18 mouse cellular contexts compared by ENCODE assay signal in the genomic region with DNA sequence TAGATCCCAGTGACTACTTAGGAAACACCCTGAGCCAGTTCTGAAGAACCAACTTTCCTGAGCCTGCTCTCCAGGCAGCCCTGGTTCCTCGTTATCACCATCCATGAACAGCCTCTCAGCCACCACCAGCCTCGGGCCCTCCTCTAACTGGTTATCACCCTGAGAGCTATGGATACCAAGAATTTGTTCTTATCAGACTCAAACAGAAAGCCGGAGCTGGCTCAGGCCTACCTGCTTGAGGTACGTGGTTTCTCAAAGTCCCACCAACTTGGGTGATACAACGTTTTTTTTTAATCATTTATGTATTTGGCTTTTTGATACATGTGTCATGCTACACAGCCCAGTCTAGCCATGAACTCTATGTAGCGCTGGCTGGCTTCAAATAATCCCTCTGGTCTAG. TPM values are rescaled to one million over a fixed set of nuclear protein-coding genes. Genes with fewer than 3 reads are reported as not detected.
DNase-seq lines count a peak whose midpoint lies in the region; ATAC-seq and TF ChIP-seq lines count a peak whose summit lies in the region.
"Had no signal": no experiment of that assay in that cellular context is flagged by ENCODE, and none has a peak within 500 bp of the region (broad histone marks: within the 10 kb centered on the region; RNA-seq: fewer than 3 reads in every experiment).

No protein-coding gene starts in this region.

- H3K9me3 ChIP-seq in intestine, embryonic 16.5 days (ENCODE audit: control insufficient read depth, low read length), result no peaks in the 10 kb centered on the region
- H3K9me3 ChIP-seq: embryonic facial prominence, embryonic 13.5 days; hindbrain, embryonic 13.5 days; midbrain, embryonic 13.5 days; neural tube, embryonic 13.5 days had no signal

- no peak overlapping the region for H3K4me3 ChIP-seq in layer of hippocampus, adult 2 months
- H3K4me3 ChIP-seq in intestine, embryonic 16.5 days (ENCODE audit: low read length), result no peak overlapping the region
- H3K4me3 ChIP-seq: embryonic facial prominence, embryonic 13.5 days; hindbrain, embryonic 13.5 days; midbrain, embryonic 13.5 days; neural tube, embryonic 13.5 days had no signal

- no peak overlapping the region for H3K9ac ChIP-seq in intestine, embryonic 16.5 days (ENCODE audit: low read depth, low read length)
- H3K9ac ChIP-seq: embryonic facial prominence, embryonic 13.5 days; hindbrain, embryonic 13.5 days; midbrain, embryonic 13.5 days; neural tube, embryonic 13.5 days had no signal

- no peaks in the 10 kb centered on the region for H3K36me3 ChIP-seq in intestine, embryonic 16.5 days (ENCODE audit: control insufficient read depth, insufficient read depth, low read length)

- TF ChIP-seq CTCF in layer of hippocampus, adult 2 months (conservative IDR thresholded peaks at IDR 0.05), result no peak

- H3K27me3 ChIP-seq in intestine, embryonic 16.5 days (replicated peaks; ENCODE audit: control insufficient read depth, insufficient read depth, low read length), result no peaks in the 10 kb centered on the region
- H3K27me3 ChIP-seq: embryonic facial prominence, embryonic 13.5 days; hindbrain, embryonic 13.5 days; midbrain, embryonic 13.5 days; neural tube, embryonic 13.5 days had no signal

- DNase-seq in layer of hippocampus, adult 2 months (ENCODE audit: low spot score in 2 of 2), result no peak
- DNase-seq in layer of hippocampus, postnatal 10 days (ENCODE audit: low spot score in 2 of 2), result no peak
- DNase-seq in adrenal gland, postnatal 10 days, result no peak
- DNase-seq in testis, postnatal 14 days (ENCODE audit: low spot score), result no peak
- DNase-seq in urinary bladder, adult 18-20 months (ENCODE audit: low spot score in 2 of 2), result no peak
- DNase-seq in right cerebral cortex, adult 2 months (ENCODE audit: low spot score in 2 of 2), result no peak
- DNase-seq: cerebellum, postnatal 10 days; gastrocnemius, postnatal 10 days; kidney, adult 8-10 months; lung, postnatal 10 days had no signal

- 77% methylated on average over 6 of the region's 6 CpGs for WGBS in intestine, embryonic 16.5 days

- peak overlapping the region; percentile 58; the same call in 1 of the 2 replicates for H3K27ac ChIP-seq in layer of hippocampus, adult 2 months
- no peak overlapping the region for H3K27ac ChIP-seq in intestine, embryonic 16.5 days (ENCODE audit: low read length)
- H3K27ac ChIP-seq: embryonic facial prominence, embryonic 13.5 days; hindbrain, embryonic 13.5 days; midbrain, embryonic 13.5 days; neural tube, embryonic 13.5 days had no signal

- peaks cover 8% of the 10 kb centered on the region for H3K4me1 ChIP-seq in intestine, embryonic 16.5 days (ENCODE audit: control insufficient read depth, insufficient read depth, low read length)

- no peak overlapping the region for H3K4me2 ChIP-seq in intestine, embryonic 16.5 days (ENCODE audit: low read depth, low read length)
- H3K4me2 ChIP-seq: embryonic facial prominence, embryonic 13.5 days; hindbrain, embryonic 13.5 days; midbrain, embryonic 13.5 days; neural tube, embryonic 13.5 days had no signal

- peak; percentile 36; the same call in 1 of the 2 replicates for ATAC-seq in intestine, embryonic 16.5 days
- ATAC-seq in megakaryocyte-erythroid progenitor cell, adult 5-6 weeks (replicated peaks; ENCODE audit: low FRiP score, low TSS enrichment, poor library complexity, severe bottlenecking), result peak; percentile 88
- ATAC-seq: activated CD4-positive, CD25-positive, alpha-beta regulatory T cell, adult 4 months; forebrain, embryonic 14.5 days; midbrain, embryonic 13.5 days had no signal

RNA-seq across cellular contexts. Expression of a gene that starts 4.6 kb away (rescaled TPM):
- 10 to 100 TPM; 56.6 to 59.1 TPM for total RNA-seq in layer of hippocampus, adult 2 months (2021)
- total RNA-seq in layer of hippocampus, postnatal 10 days (2021), result 10 to 100 TPM; 70.0 to 75.4 TPM
- 2.9 and 3.7 TPM in 2 replicates for polyA plus RNA-seq in intestine, embryonic 16.5 days (2015; fragmentation: Nextera tagmentation; extraction: Ambion mirVana)
- total RNA-seq in megakaryocyte-erythroid progenitor cell, adult 5-6 weeks (2014; fragmentation: Nextera tagmentation), result 12.6 and 16.9 TPM in 2 replicates
- total RNA-seq in megakaryocyte-erythroid progenitor cell, adult 5-6 weeks (2017), result 25.5 and 31.7 TPM in 2 replicates
- 1 to 10 TPM; 6.7 to 6.8 TPM for total RNA-seq in adrenal gland, postnatal 10 days (2021)

RNA-seq across cellular contexts. Expression of a gene that starts 34.8 kb away (rescaled TPM):
- total RNA-seq in layer of hippocampus, adult 2 months (2021), result 100 to 1,000 TPM; 136 to 146 TPM
- total RNA-seq in layer of hippocampus, postnatal 10 days (2021), result 100 to 1,000 TPM; 130 to 142 TPM
- polyA plus RNA-seq in intestine, embryonic 16.5 days (2015; fragmentation: Nextera tagmentation; extraction: Ambion mirVana), result 15.5 and 16.7 TPM in 2 replicates
- 41.7 and 59.7 TPM in 2 replicates for total RNA-seq in megakaryocyte-erythroid progenitor cell, adult 5-6 weeks (2014; fragmentation: Nextera tagmentation)
- total RNA-seq in megakaryocyte-erythroid progenitor cell, adult 5-6 weeks (2017), result 30.8 and 51.5 TPM in 2 replicates
- 10 to 100 TPM; 39.4 to 54.3 TPM for total RNA-seq in adrenal gland, postnatal 10 days (2021)

RNA-seq across cellular contexts. Expression of a gene that starts 52.9 kb away (rescaled TPM):
- 10 to 100 TPM; 44.3 to 49.9 TPM for total RNA-seq in layer of hippocampus, adult 2 months (2021)
- 10 to 100 TPM; 56.1 to 62.7 TPM for total RNA-seq in layer of hippocampus, postnatal 10 days (2021)
- polyA plus RNA-seq in intestine, embryonic 16.5 days (2015; fragmentation: Nextera tagmentation; extraction: Ambion mirVana), result 55.9 and 71.0 TPM in 2 replicates
- 27.6 and 35.5 TPM in 2 replicates for total RNA-seq in megakaryocyte-erythroid progenitor cell, adult 5-6 weeks (2014; fragmentation: Nextera tagmentation)
- total RNA-seq in megakaryocyte-erythroid progenitor cell, adult 5-6 weeks (2017), result 26.9 and 38.0 TPM in 2 replicates
- 10 to 100 TPM; 48.1 to 49.8 TPM for total RNA-seq in adrenal gland, postnatal 10 days (2021)
